Mouse (Mus musculus) heart, embryonic 11.5 days (tissue): ENCODE results near the gene Gpx7. TPM values are rescaled to one million over a fixed set of nuclear protein-coding genes. Genes with fewer than 3 reads are reported as not detected.
"Not testable (repeated sequence)": the region's sequence is repeated elsewhere in the genome, so short reads cannot be mapped to it uniquely, and the experiment has no call there.

ENCODE experiments used
- ATAC-seq: fragments of 200-750 bp; cut with Nextera tagmentation; replicated peaks from 2 replicates; pipeline ENCODE4 v1.8.0; 2017; ENCODE audit warnings: moderate library complexity; ENCODE audit not compliant: insufficient number of reproducible peaks, low FRiP score, low TSS enrichment
- H3K27ac ChIP-seq: fragments of 300-500 bp; sonication (generic); 2 replicates; pipeline ENCODE4 v1.5.1; 2014; ENCODE audit warnings: mild to moderate bottlenecking, low read depth, low read length
- H3K27me3 ChIP-seq: fragments of 300-500 bp; sonication (generic); 2 replicates; pipeline ENCODE4 v1.6.1; 2014; ENCODE audit warnings: mild to moderate bottlenecking, low read length, mixed read lengths; ENCODE audit not compliant: control insufficient read depth, insufficient read depth
- H3K36me3 ChIP-seq: fragments of 300-500 bp; sonication (generic); 2 replicates; pipeline ENCODE4 v1.6.1; 2014; ENCODE audit warnings: mild to moderate bottlenecking, low read length, moderate library complexity, mixed read lengths; ENCODE audit not compliant: control insufficient read depth, insufficient read depth
- H3K4me1 ChIP-seq: fragments of 300-500 bp; sonication (generic); 2 replicates; pipeline ENCODE4 v1.6.1; 2014; ENCODE audit warnings: low read length; ENCODE audit not compliant: control insufficient read depth, insufficient read depth
- H3K4me2 ChIP-seq: fragments of 300-500 bp; sonication (generic); 2 replicates; pipeline ENCODE4 v1.6.1; 2014; ENCODE audit warnings: mild to moderate bottlenecking, moderate library complexity
- H3K4me3 ChIP-seq: fragments of 300-500 bp; sonication (generic); 2 replicates; pipeline ENCODE4 v1.5.1; 2014; ENCODE audit warnings: low read depth, low read length
- H3K9ac ChIP-seq: fragments of 300-500 bp; sonication (generic); 2 replicates; pipeline ENCODE4 v1.6.1; 2014; ENCODE audit warnings: mild to moderate bottlenecking, low read depth, low read length, moderate library complexity
- H3K9me3 ChIP-seq: fragments of 300-500 bp; sonication (generic); replicated peaks from 2 replicates; pipeline ENCODE4 v1.6.1; 2016; ENCODE audit warnings: low read length; ENCODE audit not compliant: control insufficient read depth
- WGBS: fragments of 180-500 bp; shearing (Covaris S2); extraction: QIAGEN DNeasy Blood & Tissue Kit; methylation state at CpG from one replicate; pipeline ENCODE4 v1.1.7; 2014; ENCODE audit not compliant: insufficient replicate concordance; 5-methylcytosine and 5-hydroxymethylcytosine counted together
- polyA plus RNA-seq: library from polyadenylated mRNA; unstranded; fragments of >200 nt; fragmentation: Nextera tagmentation; extraction: Ambion mirVana; gene quantifications from 2 replicates; pipeline ENCODE4 v1.2.1, GENCODE M21; 2014

The Gpx7 gene
- polyA plus RNA-seq, 1 experiment from 2014 or later = 60.8 TPM

GRCm38 (mm10) chr4:108364111-108364476 is 42.7 kb downstream of the Gpx7 start:
- no peak for ATAC-seq
- no peak overlapping the region for H3K4me2 ChIP-seq
- no peak overlapping the region for H3K9ac ChIP-seq
- H3K4me1 ChIP-seq = peaks cover 35% of the 10 kb centered on the region
- H3K27ac ChIP-seq = peak overlapping the region; percentile 92
- H3K9me3 ChIP-seq = no peaks in the 10 kb centered on the region
- 14% methylated on average over 5 of the region's 5 CpGs for WGBS
- H3K36me3 ChIP-seq = no peaks in the 10 kb centered on the region
- H3K27me3 ChIP-seq = no peaks in the 10 kb centered on the region
- H3K4me3 ChIP-seq = no peak overlapping the region

- ATAC-seq = no peak
- peaks cover 40% of the 10 kb centered on the region for H3K4me1 ChIP-seq
Measured at GRCm38 (mm10) chr4:108363355-108364110, 43.2 kb downstream of the Gpx7 start.

GRCm38 (mm10) chr4:108362321-108363261 is 44.2 kb downstream of the Gpx7 start:
- H3K4me2 ChIP-seq = peak overlapping the region; percentile 41
- no peaks in the 10 kb centered on the region for H3K9me3 ChIP-seq
- peaks cover 44% of the 10 kb centered on the region for H3K4me1 ChIP-seq
- ATAC-seq = 0 out of 2 replicates have a peak, but pooled peaks have one; percentile 12
- H3K27me3 ChIP-seq = no peaks in the 10 kb centered on the region
- WGBS = 12% methylated on average over 18 of the region's 18 CpGs
- peak overlapping the region; percentile 59; the same call in 1 of the 2 replicates for H3K9ac ChIP-seq
- no peaks in the 10 kb centered on the region for H3K36me3 ChIP-seq
- H3K4me3 ChIP-seq = no peak overlapping the region
- peak overlapping the region; percentile 92 for H3K27ac ChIP-seq

More at GRCm38 (mm10) chr4:108363355-108364110, 43.2 kb downstream of the Gpx7 start:
- H3K27me3 ChIP-seq = no peaks in the 10 kb centered on the region
- 17% methylated on average over 7 of the region's 7 CpGs for WGBS
- no peaks in the 10 kb centered on the region for H3K9me3 ChIP-seq
- H3K4me2 ChIP-seq = peak overlapping the region; percentile 41
- no peak overlapping the region for H3K4me3 ChIP-seq
- no peaks in the 10 kb centered on the region for H3K36me3 ChIP-seq
- peak overlapping the region; percentile 92 for H3K27ac ChIP-seq
- H3K9ac ChIP-seq = 0 out of 2 replicates have a peak overlapping the region, but pooled peaks have one; percentile 59

GRCm38 (mm10) chr4:108360136-108361055 is 46.4 kb downstream of the Gpx7 start:
- no peaks in the 10 kb centered on the region for H3K27me3 ChIP-seq
- H3K9me3 ChIP-seq = no peaks in the 10 kb centered on the region
- peak; percentile 72 for ATAC-seq
- peak overlapping the region; percentile 15; the same call in 1 of the 2 replicates for H3K4me3 ChIP-seq
- peak overlapping the region; percentile 82 for H3K27ac ChIP-seq
- peaks cover 48% of the 10 kb centered on the region for H3K4me1 ChIP-seq
- H3K4me2 ChIP-seq = peak overlapping the region; percentile 58
- 7% methylated on average over 28 of the region's 28 CpGs for WGBS
- H3K36me3 ChIP-seq = no peaks in the 10 kb centered on the region
- H3K9ac ChIP-seq = peak overlapping the region; percentile 61; the same call in 1 of the 2 replicates

DNA sequence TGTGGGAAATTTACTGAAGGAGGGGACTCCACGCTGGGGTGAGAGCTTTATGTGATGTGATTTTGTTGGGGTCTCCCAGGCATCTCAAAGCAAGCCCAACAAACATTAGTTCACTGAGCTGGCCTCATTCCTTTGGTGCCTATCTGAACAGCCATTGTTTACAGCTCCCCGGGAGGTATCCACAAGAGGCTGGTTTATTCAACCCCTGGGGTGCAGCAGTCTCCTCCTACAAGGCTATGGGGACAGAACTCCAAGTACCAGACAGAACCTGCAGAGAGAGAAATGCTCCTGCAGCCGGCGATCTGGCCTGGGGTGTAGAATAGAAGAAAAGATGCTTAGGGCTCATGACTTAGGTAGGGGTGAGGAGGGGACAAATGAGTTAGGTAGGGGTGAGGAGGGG is 48.3 kb downstream of the Gpx7 start:
- Histone ChIP-seq H3K27me3 (no peaks in the 10 kb centered on the region), H3K9me3 (no peaks in the 10 kb centered on the region), H3K27ac (peak overlapping the region; percentile 82), H3K4me2 (no peak overlapping the region), H3K4me3 (no peak overlapping the region), H3K9ac (peak overlapping the region; percentile 16; the same call in 1 of the 2 replicates), H3K4me1 (peaks cover 45% of the 10 kb centered on the region), H3K36me3 (no peaks in the 10 kb centered on the region)
- WGBS = 25% methylated on average over 4 of the region's 4 CpGs
- no peak for ATAC-seq

DNA sequence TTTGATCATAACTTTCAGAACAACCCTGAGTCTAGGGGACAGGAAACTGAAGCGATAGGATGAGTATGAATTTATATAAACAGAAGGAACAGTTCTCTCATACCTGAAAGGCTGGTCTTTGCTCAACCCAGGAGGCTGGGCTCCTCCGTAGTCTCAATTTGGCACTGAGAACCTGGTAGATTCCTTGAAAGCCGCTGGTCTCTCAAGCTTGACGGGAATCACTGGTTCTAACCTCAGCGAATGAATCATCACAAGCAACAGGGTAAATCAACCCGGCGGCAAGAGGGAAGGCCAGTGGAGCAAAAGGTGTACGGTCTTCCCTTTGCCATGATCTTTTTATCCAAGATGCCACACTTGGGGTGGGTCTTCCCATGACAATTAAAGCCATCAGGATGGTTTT is 49.3 kb downstream of the Gpx7 start:
- H3K27ac ChIP-seq = no peak overlapping the region
- 84% methylated on average over 8 of the region's 8 CpGs for WGBS
- no peak for ATAC-seq
- H3K4me1 ChIP-seq = peaks cover 34% of the 10 kb centered on the region
- no peak overlapping the region for H3K9ac ChIP-seq
- H3K27me3 ChIP-seq = no peaks in the 10 kb centered on the region
- no peak overlapping the region for H3K4me3 ChIP-seq
- H3K9me3 ChIP-seq = no peaks in the 10 kb centered on the region
- no peaks in the 10 kb centered on the region for H3K36me3 ChIP-seq
- no peak overlapping the region for H3K4me2 ChIP-seq

- H3K9ac ChIP-seq, H3K27me3 ChIP-seq, H3K27ac ChIP-seq, ATAC-seq, H3K4me3 ChIP-seq, H3K36me3 ChIP-seq, H3K9me3 ChIP-seq, H3K4me2 ChIP-seq: not testable (repeated sequence)
- peaks cover 43% of the 10 kb centered on the region for H3K4me1 ChIP-seq
Measured at GRCm38 (mm10) chr4:108353591-108353990, 53.2 kb downstream of the Gpx7 start.

DNA sequence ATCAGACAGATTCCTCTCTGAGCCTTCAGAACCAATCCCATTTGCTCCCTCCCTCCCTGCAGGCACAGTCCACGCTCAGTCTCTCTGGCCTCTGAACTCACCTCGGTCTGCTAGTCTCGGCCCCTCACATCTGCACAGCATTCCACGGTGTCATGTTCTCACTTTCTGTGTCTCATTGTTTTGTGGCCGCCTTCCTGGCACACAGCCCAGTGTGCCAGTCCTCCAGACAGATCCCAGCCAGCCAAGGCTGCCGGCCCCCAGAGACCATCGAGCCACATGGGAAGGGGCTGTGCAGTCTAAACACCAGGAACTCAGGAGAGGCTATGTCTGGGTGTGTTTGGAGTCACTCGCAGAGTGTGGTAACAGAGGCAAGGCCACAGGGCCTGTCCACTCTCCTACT is 55.9 kb downstream of the Gpx7 start:
- peak; percentile 78 for ATAC-seq
- Histone ChIP-seq H3K36me3 (no peaks in the 10 kb centered on the region), H3K27ac (peak overlapping the region; percentile 87), H3K4me1 (peaks cover 42% of the 10 kb centered on the region), H3K9me3 (no peaks in the 10 kb centered on the region), H3K4me3 (no peak overlapping the region), H3K9ac (peak overlapping the region; percentile 40; the same call in 1 of the 2 replicates), H3K4me2 (peak overlapping the region; percentile 22; the same call in 1 of the 2 replicates), H3K27me3 (no peaks in the 10 kb centered on the region)
- 4% methylated on average over 8 of the region's 8 CpGs for WGBS
